Mouse (Mus musculus) lung, adult 2 months (tissue): ENCODE measurements at regions not wholly inside any gene's neighbourhood (a gene's known extent, or its start where the extent isn't known, plus 50 kb on each side); places are given as distances from the start of the nearest gene placed in this dataset.

Experiments used
- CTCF ChIP-seq: fragments of 200-500 bp; IDR thresholded peaks from 2 replicates; pipeline ENCODE4 v1.5.1; 2011; ENCODE audit warnings: mild to moderate bottlenecking, low read length, control low read depth; ENCODE audit not compliant: insufficient read depth
- POLR2A ChIP-seq: fragments of 200-500 bp; IDR thresholded peaks from 2 replicates; pipeline ENCODE4 v1.6.1; 2011; ENCODE audit warnings: low read depth, mild to moderate bottlenecking, control low read depth, low read length, borderline replicate concordance; ENCODE audit errors: extremely low read depth

DNA sequence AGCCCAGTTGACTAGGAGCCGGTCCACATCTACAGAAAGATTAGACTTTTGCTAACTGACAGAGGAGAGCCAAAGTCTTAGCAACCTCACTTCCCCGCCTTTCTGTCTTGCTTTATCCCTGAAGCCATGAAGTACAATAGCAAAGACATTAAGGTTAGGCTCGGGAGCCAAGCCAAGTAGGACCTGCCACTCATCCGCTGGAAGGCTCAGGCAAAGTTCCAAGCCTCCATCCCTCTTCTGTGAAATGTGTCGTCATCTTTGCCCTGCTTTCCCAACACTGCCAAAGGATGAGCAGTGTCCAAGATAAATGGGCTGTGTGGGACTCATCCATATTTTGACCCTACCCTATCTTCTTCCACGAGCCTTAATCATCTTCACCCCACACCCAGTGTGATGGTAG, 250.6 kb upstream of the Cadm1 start:
- TF ChIP-seq POLR2A, result no peak
- no peak for TF ChIP-seq CTCF
